Mouse (Mus musculus) urinary bladder, postnatal 14 days (tissue): ENCODE measurements around the gene Col5a1.

Experiments used
- DNase-seq: peaks from one replicate; pipeline ENCODE4 v3.0.0; 2021; ENCODE audit warnings: low spot score

Gene Col5a1

GRCm38 (mm10) chr2:27922053-27922452 lies 35.8 kb downstream of the Col5a1 start:
- DNase-seq, result no peak

- DNase-seq, result no peak
Measured at GRCm38 (mm10) chr2:27923718-27924117, 37.5 kb downstream of the Col5a1 start.

- no peak for DNase-seq
Measured at GRCm38 (mm10) chr2:27924463-27924862, 38.2 kb downstream of the Col5a1 start.

- DNase-seq, result peak; percentile 55
Measured at GRCm38 (mm10) chr2:27926478-27927165, 40.4 kb downstream of the Col5a1 start.

GRCm38 (mm10) chr2:27930471-27931015 lies 44.3 kb downstream of the Col5a1 start:
- no peak for DNase-seq

- DNase-seq, result no peak
Measured at GRCm38 (mm10) chr2:27931130-27931529, 44.9 kb downstream of the Col5a1 start.

GRCm38 (mm10) chr2:27931971-27932370 lies 45.7 kb downstream of the Col5a1 start:
- no peak for DNase-seq

- peak; percentile 69 for DNase-seq
Measured at GRCm38 (mm10) chr2:27934269-27934668, 48.0 kb downstream of the Col5a1 start.

GRCm38 (mm10) chr2:27934831-27935230 lies 48.6 kb downstream of the Col5a1 start:
- no peak for DNase-seq

GRCm38 (mm10) chr2:27935441-27935840 lies 49.2 kb downstream of the Col5a1 start:
- DNase-seq, result no peak

- DNase-seq, result peak; percentile 89
Measured at GRCm38 (mm10) chr2:27936607-27937191, 50.5 kb downstream of the Col5a1 start.

GRCm38 (mm10) chr2:27939433-27939832 lies 53.2 kb downstream of the Col5a1 start:
- no peak for DNase-seq

- no peak for DNase-seq
Measured at GRCm38 (mm10) chr2:27940144-27940543, 53.9 kb downstream of the Col5a1 start.

GRCm38 (mm10) chr2:27947252-27947651 lies 61.0 kb downstream of the Col5a1 start:
- no peak for DNase-seq

GRCm38 (mm10) chr2:27947917-27948316 lies 61.7 kb downstream of the Col5a1 start:
- no peak for DNase-seq

GRCm38 (mm10) chr2:27953866-27954265 lies 67.6 kb downstream of the Col5a1 start:
- no peak for DNase-seq

- DNase-seq, result no peak
Measured at GRCm38 (mm10) chr2:27954924-27955323, 68.7 kb downstream of the Col5a1 start.

- DNase-seq, result no peak
Measured at GRCm38 (mm10) chr2:27956751-27957150, 70.5 kb downstream of the Col5a1 start.

GRCm38 (mm10) chr2:27957184-27957583 lies 71.0 kb downstream of the Col5a1 start:
- no peak for DNase-seq

GRCm38 (mm10) chr2:27959275-27959674 lies 73.0 kb downstream of the Col5a1 start:
- DNase-seq, result no peak

GRCm38 (mm10) chr2:27961190-27961589 lies 75.0 kb downstream of the Col5a1 start:
- DNase-seq, result no peak

- no peak for DNase-seq
Measured at GRCm38 (mm10) chr2:27962406-27962805, 76.2 kb downstream of the Col5a1 start.

GRCm38 (mm10) chr2:27969158-27969557 lies 82.9 kb downstream of the Col5a1 start:
- DNase-seq, result peak; percentile 38

GRCm38 (mm10) chr2:27973840-27974239 lies 87.6 kb downstream of the Col5a1 start:
- DNase-seq, result peak; percentile 66
